Mouse (Mus musculus) left cerebral cortex, postnatal 14 days (tissue): ENCODE results near the gene Rnft2. TPM values are rescaled to one million over a fixed set of nuclear protein-coding genes. Genes with fewer than 3 reads are reported as not detected.

Source experiments
- DNase-seq, 2 experiments: peaks; one replicate each; pipeline ENCODE4 v3.0.0; 2021 to 2022; ENCODE audit warnings: low spot score in 2 of 2, mixed read lengths in 1 of 2
- intact Hi-C: fragments of 180-260 bp; cut with DNase I; formaldehyde crosslinking; loops from one replicate; pipeline ENCODE4 v1.15.1; 2025
- long read RNA-seq, 2 experiments: library from polyadenylated mRNA; stranded (forward); transcript quantifications; one replicate each; pipeline ENCODE4 v2.0.0; 2021
- total RNA-seq, 2 experiments: library from RNA; stranded (reverse); gene quantifications; 2 replicates each; pipeline ENCODE4 v1.2.3; 2021

Rnft2 gene
- total RNA-seq: 100 to 1,000 TPM; 105 to 109 TPM
- long read RNA-seq, experiment 1, full-length matches to known transcripts: 23 of 98 reads
- long read RNA-seq, experiment 1, partial matches to known transcripts: 6 of 98 reads
- long read RNA-seq, experiment 1, other reads (novel, unspliced or antisense): 69 of 98 reads
- long read RNA-seq, experiment 2, full-length matches to known transcripts: 10 of 69 reads
- long read RNA-seq, experiment 2, partial matches to known transcripts: 49 of 69 reads
- long read RNA-seq, experiment 2, other reads (novel, unspliced or antisense): 10 of 69 reads

GRCm38 (mm10) chr5:118244606-118245443 is at the start of gene Rnft2, which contains the start of gene 2410131K14Rik:
Gene Rnft2, minus strand, starts transcription at chr5:118245116.
Gene 2410131K14Rik, plus strand, starts transcription at chr5:118245227.
- intact Hi-C loops: loop anchor here (2.0 kb wide), 1 partner anchor 74 kb away; no protein-coding TSS in a partner anchor

GRCm38 (mm10) chr5:118294086-118294864 is 49.4 kb upstream of the Rnft2 start:
- DNase-seq: peak; percentile 85 to 88
- intact Hi-C loops: no loop called here

More at GRCm38 (mm10) chr5:118244606-118245443, at the start of gene Rnft2, which contains the start of gene 2410131K14Rik:
- DNase-seq: peak; percentile 99 to 100

GRCm38 (mm10) chr5:118292476-118292875 is 47.6 kb upstream of the Rnft2 start:
- intact Hi-C loops: no loop called here
- DNase-seq: no peak

- no peak for DNase-seq
- intact Hi-C loops: no loop called here
Measured at GRCm38 (mm10) chr5:118291453-118291852, 46.5 kb upstream of the Rnft2 start.

DNA sequence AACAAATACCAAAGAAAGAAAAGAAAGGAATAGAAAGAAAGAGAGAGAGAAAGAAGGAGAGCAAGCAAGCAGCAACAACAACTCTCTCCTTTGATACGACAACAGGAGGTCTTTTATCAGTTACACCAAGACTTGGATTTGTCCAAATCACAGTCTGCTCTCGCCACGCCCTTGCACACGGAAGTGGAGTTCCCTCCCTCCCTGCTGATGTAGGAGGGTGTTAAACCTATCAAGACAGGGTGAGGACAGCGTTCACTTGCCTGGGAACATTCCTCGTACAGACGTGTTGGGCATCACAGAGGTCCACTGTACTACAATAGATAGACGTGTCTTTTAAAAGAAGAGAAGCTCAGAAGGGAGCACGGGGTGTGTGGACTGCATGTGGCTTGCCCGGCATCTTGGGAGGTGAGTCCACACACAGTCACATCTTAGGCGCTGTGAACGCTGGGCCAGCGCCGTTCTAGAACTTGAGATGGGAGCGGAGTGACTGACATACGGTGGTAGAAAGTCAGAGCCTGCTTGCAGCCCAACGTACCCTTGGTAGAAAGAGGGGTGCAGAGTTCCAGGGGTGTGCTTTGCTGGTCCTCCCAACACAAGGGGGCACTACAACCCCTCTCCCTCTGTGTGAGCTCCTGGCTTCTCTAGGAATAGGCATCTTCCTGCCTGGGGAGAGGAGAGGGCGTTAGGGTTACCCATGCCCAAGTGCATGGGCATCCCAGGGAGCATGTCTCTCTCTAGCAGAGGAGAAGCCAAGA is 33.0 kb upstream of the Rnft2 start:
- DNase-seq: no peak
- intact Hi-C loops: loop anchor here (1.0 kb wide), 1 partner anchor 10 kb away; no protein-coding TSS in a partner anchor

DNA sequence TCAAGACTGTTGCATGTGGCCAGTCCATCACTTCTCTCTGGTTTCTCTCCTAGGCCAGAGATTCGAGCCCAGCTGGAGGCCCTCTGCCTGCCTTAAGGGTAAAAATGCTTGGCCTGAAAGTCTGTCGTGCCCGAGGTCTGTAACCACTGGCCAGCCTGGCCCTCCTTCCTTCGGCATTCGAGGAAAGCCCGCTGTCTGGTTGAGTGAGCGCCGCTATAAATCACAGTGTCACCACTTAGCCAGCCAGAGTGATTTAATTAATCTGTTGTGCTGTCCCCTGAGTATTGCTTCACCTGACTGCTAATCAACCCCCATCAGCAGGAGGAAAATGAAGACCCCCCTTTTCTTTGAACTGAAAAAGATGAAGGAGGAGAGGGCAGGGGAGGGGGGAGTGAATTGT is 31.8 kb upstream of the Rnft2 start:
- intact Hi-C loops: no loop called here
- DNase-seq: no peak

- intact Hi-C loops: no loop called here
- DNase-seq: peak; percentile 50 to 85
Measured at GRCm38 (mm10) chr5:118276281-118276680, 31.4 kb upstream of the Rnft2 start.

GRCm38 (mm10) chr5:118274546-118274945 is 29.6 kb upstream of the Rnft2 start:
- peak in 1 of 2 experiments; percentile 58 for DNase-seq
- intact Hi-C loops: loop anchor here (5.0 kb wide), 3 partner anchors 53 to 488 kb away; no protein-coding TSS in a partner anchor

DNA sequence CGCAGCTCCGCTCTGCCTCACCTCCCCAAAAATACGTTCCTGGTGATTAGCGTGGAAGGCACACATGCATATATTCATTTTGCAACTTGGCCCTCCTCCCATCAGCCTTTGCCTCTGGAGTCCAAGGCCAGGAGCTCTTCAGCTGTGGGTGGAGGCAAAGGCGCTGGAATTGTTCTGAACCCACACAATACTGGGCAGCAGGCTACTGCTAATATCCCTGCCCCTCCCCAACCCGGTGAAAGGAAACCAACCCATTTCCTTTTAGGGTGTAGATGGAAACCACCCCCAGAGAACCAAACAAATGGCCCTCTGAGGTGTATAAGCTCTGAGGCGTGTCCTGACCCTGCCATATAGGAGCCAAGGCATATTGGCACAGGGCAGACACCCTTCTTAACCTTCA is 28.5 kb upstream of the Rnft2 start:
- no peak for DNase-seq
- intact Hi-C loops: loop anchor here (5.0 kb wide), 3 partner anchors 54 to 489 kb away; no protein-coding TSS in a partner anchor

DNA sequence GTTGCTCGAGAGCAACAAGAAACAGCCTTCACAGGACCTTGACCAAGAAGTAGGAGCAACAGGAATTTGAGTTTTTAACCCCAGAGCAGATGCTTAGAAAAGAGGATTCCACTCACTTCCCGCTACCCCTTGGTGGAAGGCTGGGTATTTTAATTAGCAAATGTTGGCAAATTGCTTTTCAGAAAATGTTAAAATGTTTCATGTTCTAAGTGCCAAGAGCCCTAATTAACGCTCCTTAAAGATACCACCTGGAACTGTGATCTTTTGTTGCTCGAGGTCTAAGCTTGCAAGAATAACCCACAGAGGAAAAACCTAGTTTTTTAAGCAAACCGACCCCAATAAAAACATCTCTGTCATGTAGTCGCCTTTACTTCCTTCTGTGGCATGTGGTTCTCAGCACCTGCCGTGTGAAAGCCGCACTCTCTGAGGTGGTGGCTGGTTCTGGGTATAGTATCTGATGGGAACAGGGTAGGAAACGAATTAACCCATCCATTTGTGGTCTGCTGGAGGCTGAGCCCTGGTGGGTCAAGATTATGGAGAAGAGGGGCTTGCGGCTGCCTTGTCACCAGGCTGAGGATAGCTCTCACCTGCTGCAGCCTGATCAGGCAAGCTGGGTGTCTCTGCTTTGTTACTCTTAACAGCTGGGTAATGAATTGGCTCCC is 26.7 kb upstream of the Rnft2 start:
- intact Hi-C loops: loop anchor here (5.0 kb wide), 3 partner anchors 56 to 491 kb away; no protein-coding TSS in a partner anchor
- DNase-seq: no peak

GRCm38 (mm10) chr5:118268987-118269386 is 24.1 kb upstream of the Rnft2 start:
- intact Hi-C loops: loop anchor here (5.0 kb wide), 2 partner anchors 388 to 468 kb away; no protein-coding TSS in a partner anchor
- peak; percentile 90 to 95 for DNase-seq

DNA sequence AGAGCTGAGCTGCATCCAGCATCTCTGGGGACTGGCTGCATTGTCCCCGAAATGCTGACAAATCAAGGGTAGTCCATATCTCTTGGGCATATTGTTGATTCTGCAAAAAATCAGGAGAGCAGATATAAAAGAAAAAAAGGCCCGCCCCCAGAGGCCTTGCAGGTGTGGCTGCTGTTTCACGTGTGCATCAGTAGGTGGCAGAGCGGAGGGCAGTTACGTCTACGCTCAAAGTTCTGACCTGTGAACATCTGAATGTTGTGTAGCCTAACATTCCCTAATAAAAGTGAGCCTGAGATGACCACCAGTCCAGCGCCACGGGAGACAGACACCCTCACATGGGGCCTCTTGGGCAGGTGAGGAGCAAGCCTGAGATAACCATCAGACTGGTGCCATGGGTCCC is 21.4 kb upstream of the Rnft2 start:
- intact Hi-C loops: loop anchor here (5.0 kb wide), 2 partner anchors 391 to 471 kb away; no protein-coding TSS in a partner anchor

GRCm38 (mm10) chr5:118265366-118265765 is 20.4 kb upstream of the Rnft2 start:
- intact Hi-C loops: loop anchor here (5.0 kb wide), 2 partner anchors 392 to 472 kb away; no protein-coding TSS in a partner anchor
- DNase-seq: no peak

More for the DNA sequence above, 21.4 kb upstream of the Rnft2 start:
- no peak for DNase-seq

GRCm38 (mm10) chr5:118264279-118264678 is 19.4 kb upstream of the Rnft2 start:
- intact Hi-C loops: no loop called here

GRCm38 (mm10) chr5:118262418-118262817 is 17.5 kb upstream of the Rnft2 start:
- DNase-seq: no peak
- intact Hi-C loops: no loop called here

More at GRCm38 (mm10) chr5:118264279-118264678, 19.4 kb upstream of the Rnft2 start:
- DNase-seq: no peak

DNA sequence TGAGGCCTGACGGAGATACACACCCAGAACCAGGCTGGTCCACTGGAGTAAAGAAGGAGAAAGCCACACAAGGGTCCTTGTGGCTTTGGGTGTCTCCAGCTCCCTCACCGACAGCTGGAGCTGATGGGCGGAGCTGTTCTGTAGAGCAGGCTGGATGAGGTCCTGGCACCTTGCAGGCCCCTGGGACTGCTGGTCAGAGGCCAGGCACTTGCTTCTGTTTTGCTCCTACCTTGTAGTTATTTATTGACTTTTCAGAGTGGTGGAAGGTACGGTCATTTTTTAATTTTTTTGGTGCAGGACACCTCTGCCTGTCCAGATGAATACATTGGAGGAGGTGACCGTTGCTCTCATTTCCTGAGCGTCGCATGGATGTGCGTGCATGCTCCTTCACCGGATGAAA is 16.3 kb upstream of the Rnft2 start:
- intact Hi-C loops: no loop called here
- no peak for DNase-seq

GRCm38 (mm10) chr5:118260642-118261041 is 15.7 kb upstream of the Rnft2 start:
- intact Hi-C loops: no loop called here
- no peak for DNase-seq

- intact Hi-C loops: no loop called here
- DNase-seq: no peak
Measured at GRCm38 (mm10) chr5:118260055-118260454, 15.1 kb upstream of the Rnft2 start.
